Comparison of ENCODE assay signal across 1 mouse cellular context in the genomic region with DNA sequence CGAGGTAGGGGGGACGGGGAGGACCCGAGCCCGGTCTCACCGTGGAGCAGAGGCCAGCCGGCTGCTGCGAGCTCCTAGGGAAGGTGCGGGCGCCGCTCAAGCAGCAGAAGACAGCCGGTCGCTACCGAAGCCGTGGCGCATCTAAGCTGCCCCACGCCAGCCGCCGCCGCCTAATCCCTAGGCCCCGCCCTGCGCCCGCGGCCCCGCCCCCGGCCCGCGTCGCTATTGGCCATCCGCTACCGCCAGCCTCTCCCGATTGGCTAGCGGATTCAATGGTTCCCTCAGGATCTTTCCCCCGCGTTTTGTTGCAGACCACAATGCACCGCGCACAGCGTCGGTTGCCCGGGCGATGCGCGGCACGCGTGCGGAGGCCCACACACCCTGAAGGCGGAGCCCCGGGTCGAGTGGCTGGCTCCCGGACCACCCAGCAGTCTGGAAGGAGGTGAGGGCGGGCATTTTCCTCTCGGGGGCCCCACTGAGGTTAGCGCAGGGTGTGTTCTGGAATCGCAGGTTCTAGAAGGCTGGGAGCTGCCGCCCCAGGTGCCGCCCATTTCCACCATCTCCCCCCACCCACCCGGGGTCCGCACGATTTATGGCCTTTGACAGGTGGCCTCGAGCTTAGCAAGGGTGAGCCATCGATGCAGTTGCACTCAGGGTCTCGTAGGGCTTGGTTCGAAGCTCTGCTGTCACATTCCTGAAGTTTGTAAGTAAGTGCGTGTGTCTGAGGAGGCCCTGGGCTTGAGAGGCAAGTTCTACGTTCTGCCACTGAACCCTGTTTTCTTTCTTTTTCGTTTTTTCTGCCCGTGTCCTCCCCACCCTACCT.
TF ChIP-seq lines count a peak whose summit lies in the region.

A gene (minus strand): TSS at position 208 of the 823 bp plus-strand sequence.

TF ChIP-seq in CH12.LX, 34 proteins besides CTCF, POLR2A, EP300 and RAD21 (continued from another document):
- TF ChIP-seq RCOR1 (conservative IDR thresholded peaks at IDR 0.05; ENCODE audit: low read depth, low read length) (peak; percentile 100), SIN3A (IDR thresholded peaks at IDR 0.05; ENCODE audit: low read length) (peak; percentile 97), MXI1 (IDR thresholded peaks at IDR 0.05; ENCODE audit: low read depth, low read length) (peak; percentile 100), GABPA (IDR thresholded peaks at IDR 0.05; ENCODE audit: insufficient replicate concordance, low read depth, low read length) (no peak), ZC3H11A (IDR thresholded peaks at IDR 0.05; ENCODE audit: low read depth, low read length) (no peak), JUN (IDR thresholded peaks at IDR 0.05; ENCODE audit: insufficient read depth, low read depth, low read length) (no peak), MEF2A (IDR thresholded peaks at IDR 0.05; ENCODE audit: borderline replicate concordance, low read depth, low read length) (peak; percentile 56; the same call in 1 of the 2 replicates), CHD1 (IDR thresholded peaks at IDR 0.05; ENCODE audit: low read depth, low read length) (no peak), HCFC1 (IDR thresholded peaks at IDR 0.05; ENCODE audit: low read depth, low read length) (peak; percentile 74), MAX (IDR thresholded peaks at IDR 0.05; ENCODE audit: low read length) (peak; percentile 89), SMC3 (IDR thresholded peaks at IDR 0.05; ENCODE audit: low read depth, low read length) (no peak), USF1 (IDR thresholded peaks at IDR 0.05; ENCODE audit: low read depth, low read length) (no peak), MAFK (IDR thresholded peaks at IDR 0.05; ENCODE audit: insufficient replicate concordance, low read length) (peak; percentile 95), BHLHE40 (IDR thresholded peaks at IDR 0.05; ENCODE audit: low read depth, low read length) (peak; percentile 98), NELFE (IDR thresholded peaks at IDR 0.05; ENCODE audit: low read depth, low read length) (peak; percentile 98), POLR2AphosphoS2 (IDR thresholded peaks at IDR 0.05; ENCODE audit: low read depth, low read length) (peak; percentile 91), ELF1 (IDR thresholded peaks at IDR 0.05; ENCODE audit: low read depth, low read length) (peak; percentile 58), ZMIZ1 (IDR thresholded peaks at IDR 0.05; ENCODE audit: low read depth, low read length) (peak; percentile 95), TCF12 (IDR thresholded peaks at IDR 0.05; ENCODE audit: low read depth, low read length) (peak; percentile 94), MAZ (IDR thresholded peaks at IDR 0.05; ENCODE audit: low read depth, low read length) (peak; percentile 46; the same call in 1 of the 2 replicates), MYC (IDR thresholded peaks at IDR 0.05; ENCODE audit: low read depth, low read length) (peak; percentile 22; the same call in 1 of the 2 replicates), UBTF (IDR thresholded peaks at IDR 0.05; ENCODE audit: low read depth, low read length) (peak; percentile 41; the same call in 1 of the 2 replicates), IRF4 (IDR thresholded peaks at IDR 0.05; ENCODE audit: low read depth, low read length) (0 out of 2 replicates have a peak, but pooled peaks have one; percentile 55), CHD2 (IDR thresholded peaks at IDR 0.05; ENCODE audit: low read length) (peak; percentile 91), TBP (conservative IDR thresholded peaks at IDR 0.05; ENCODE audit: low read depth, low read length) (peak; percentile 69), USF2 (conservative IDR thresholded peaks at IDR 0.05; ENCODE audit: low read depth, low read length) (no peak), NRF1 (IDR thresholded peaks at IDR 0.05; ENCODE audit: low read depth, low read length) (peak; percentile 54), KAT2A (IDR thresholded peaks at IDR 0.05; ENCODE audit: insufficient replicate concordance, low read length) (0 out of 2 replicates have a peak, but pooled peaks have one; percentile 35)
